Mouse (Mus musculus) lung, postnatal 0 days (tissue): ENCODE results near the gene Msx3.

Source experiments
- CTCF ChIP-seq: IDR thresholded peaks from 2 replicates; pipeline ENCODE4 v1.5.1; 2016; ENCODE audit warnings: antibody characterized with exemption, mild to moderate bottlenecking
- EP300 ChIP-seq: IDR thresholded peaks from 2 replicates; pipeline ENCODE4 v1.6.1; 2016; ENCODE audit warnings: antibody characterized with exemption, mild to moderate bottlenecking, control low read depth

- TF ChIP-seq EP300 (no peak), CTCF (peak; percentile 56)
Measured at GRCm38 (mm10) chr7:140062307-140062706, 13.4 kb upstream of the Msx3 start.
